Mouse (Mus musculus): ENCODE results near the gene Zmynd12. TPM values are rescaled to one million over a fixed set of nuclear protein-coding genes. Genes with fewer than 3 reads are reported as not detected.

Gene Zmynd12
- 0.14 and 0.31 TPM in 2 replicates for polyA plus RNA-seq (2015; fragmentation: Nextera tagmentation; extraction: Ambion mirVana)

GRCm38 (mm10) chr4:119422294-119422964 is at the start of gene Zmynd12, which contains the start of gene Ppcs:
Gene Zmynd12, plus strand, starts transcription at chr4:119422814.
Gene Ppcs, minus strand, starts transcription at chr4:119422420.
- peak within 1 kb of the TSS; percentile 90 for H3K4me2 ChIP-seq (ENCODE audit: low read depth, low read length)
- no peaks in the 10 kb centered on the region for H3K9me3 ChIP-seq (replicated peaks; ENCODE audit: control insufficient read depth, low read length)
- no peaks in the 10 kb centered on the region for H3K36me3 ChIP-seq (ENCODE audit: control insufficient read depth, insufficient read depth)
- peak within 1 kb of the TSS; percentile 89 for H3K27ac ChIP-seq (ENCODE audit: low read length)
- peak; percentile 91 for ATAC-seq (ENCODE audit: low read depth)
- WGBS (ENCODE audit: insufficient replicate concordance), result under 1% methylated on average over 51 of the region's 52 CpGs
- peak within 1 kb of the TSS; percentile 70 for H3K4me3 ChIP-seq (ENCODE audit: low read depth, low read length)
- H3K4me1 ChIP-seq (ENCODE audit: control insufficient read depth, low read depth, low read length), result peaks cover 45% of the 10 kb centered on the region
- no peaks in the 10 kb centered on the region for H3K27me3 ChIP-seq (ENCODE audit: control insufficient read depth, insufficient read depth, low read depth, low read length)
- peak within 1 kb of the TSS; percentile 81 for H3K9ac ChIP-seq (ENCODE audit: low read depth, low read length)

- Histone ChIP-seq H3K4me1 (ENCODE audit: control insufficient read depth, low read depth, low read length) (no peaks in the 10 kb centered on the region), H3K9ac (ENCODE audit: low read depth, low read length) (no peak overlapping the region), H3K4me2 (ENCODE audit: low read depth, low read length) (no peak overlapping the region), H3K27ac (ENCODE audit: low read length) (no peak overlapping the region), H3K36me3 (ENCODE audit: control insufficient read depth, insufficient read depth) (no peaks in the 10 kb centered on the region), H3K27me3 (ENCODE audit: control insufficient read depth, insufficient read depth, low read depth, low read length) (no peaks in the 10 kb centered on the region), H3K4me3 (ENCODE audit: low read depth, low read length) (no peak overlapping the region), H3K9me3 (replicated peaks; ENCODE audit: control insufficient read depth, low read length) (no peaks in the 10 kb centered on the region)
- no peak for ATAC-seq (ENCODE audit: low read depth)
- WGBS (ENCODE audit: insufficient replicate concordance), result 52% methylated on average over 7 of the region's 7 CpGs
These were observed 41.0 kb upstream of the Zmynd12 start for GRCm38 (mm10) chr4:119381471-119382190.

- Histone ChIP-seq H3K27ac (ENCODE audit: low read length) (no peak overlapping the region), H3K4me3 (ENCODE audit: low read depth, low read length) (no peak overlapping the region), H3K9ac (ENCODE audit: low read depth, low read length) (no peak overlapping the region), H3K9me3 (replicated peaks; ENCODE audit: control insufficient read depth, low read length) (no peaks in the 10 kb centered on the region), H3K4me2 (ENCODE audit: low read depth, low read length) (no peak overlapping the region), H3K4me1 (ENCODE audit: control insufficient read depth, low read depth, low read length) (no peaks in the 10 kb centered on the region), H3K36me3 (ENCODE audit: control insufficient read depth, insufficient read depth) (no peaks in the 10 kb centered on the region), H3K27me3 (ENCODE audit: control insufficient read depth, insufficient read depth, low read depth, low read length) (no peaks in the 10 kb centered on the region)
- ATAC-seq (ENCODE audit: low read depth), result no peak
- 53% methylated on average over 3 of the region's 3 CpGs for WGBS (ENCODE audit: insufficient replicate concordance)
These were observed 33.4 kb upstream of the Zmynd12 start for GRCm38 (mm10) chr4:119389184-119389583.

- no peaks in the 10 kb centered on the region for H3K36me3 ChIP-seq (ENCODE audit: control insufficient read depth, insufficient read depth)
- no peak for ATAC-seq (ENCODE audit: low read depth)
- H3K4me3 ChIP-seq (ENCODE audit: low read depth, low read length), result no peak overlapping the region
- H3K9ac ChIP-seq (ENCODE audit: low read depth, low read length), result no peak overlapping the region
- no peaks in the 10 kb centered on the region for H3K27me3 ChIP-seq (ENCODE audit: control insufficient read depth, insufficient read depth, low read depth, low read length)
- no peaks in the 10 kb centered on the region for H3K9me3 ChIP-seq (replicated peaks; ENCODE audit: control insufficient read depth, low read length)
- H3K27ac ChIP-seq (ENCODE audit: low read length), result no peak overlapping the region
- H3K4me1 ChIP-seq (ENCODE audit: control insufficient read depth, low read depth, low read length), result no peaks in the 10 kb centered on the region
- WGBS (ENCODE audit: insufficient replicate concordance), result 67% methylated on average over 1 of the region's 1 CpGs
- no peak overlapping the region for H3K4me2 ChIP-seq (ENCODE audit: low read depth, low read length)
These were observed 32.2 kb upstream of the Zmynd12 start for GRCm38 (mm10) chr4:119390369-119390768.

- no peak overlapping the region for H3K9ac ChIP-seq (ENCODE audit: low read depth, low read length)
- H3K36me3 ChIP-seq (ENCODE audit: control insufficient read depth, insufficient read depth), result no peaks in the 10 kb centered on the region
- WGBS (ENCODE audit: insufficient replicate concordance), result 65% methylated on average over 7 of the region's 7 CpGs
- H3K4me1 ChIP-seq (ENCODE audit: control insufficient read depth, low read depth, low read length), result no peaks in the 10 kb centered on the region
- H3K27ac ChIP-seq (ENCODE audit: low read length), result no peak overlapping the region
- H3K27me3 ChIP-seq (ENCODE audit: control insufficient read depth, insufficient read depth, low read depth, low read length), result no peaks in the 10 kb centered on the region
- no peak overlapping the region for H3K4me3 ChIP-seq (ENCODE audit: low read depth, low read length)
- 0 out of 2 replicates have a peak, but pooled peaks cover 3% of the 10 kb centered on the region for H3K9me3 ChIP-seq (replicated peaks; ENCODE audit: control insufficient read depth, low read length)
- no peak for ATAC-seq (ENCODE audit: low read depth)
- no peak overlapping the region for H3K4me2 ChIP-seq (ENCODE audit: low read depth, low read length)
These were observed 23.9 kb upstream of the Zmynd12 start for GRCm38 (mm10) chr4:119398751-119399150.

GRCm38 (mm10) chr4:119400896-119401295 is 21.7 kb upstream of the Zmynd12 start:
- no peaks in the 10 kb centered on the region for H3K27me3 ChIP-seq (ENCODE audit: control insufficient read depth, insufficient read depth, low read depth, low read length)

GRCm38 (mm10) chr4:119403431-119403830 is 19.2 kb upstream of the Zmynd12 start:
- H3K4me3 ChIP-seq (ENCODE audit: low read depth, low read length), result no peak overlapping the region
- ATAC-seq (ENCODE audit: low read depth), result no peak
- 71% methylated on average over 2 of the region's 2 CpGs for WGBS (ENCODE audit: insufficient replicate concordance)

More at GRCm38 (mm10) chr4:119400896-119401295, 21.7 kb upstream of the Zmynd12 start:
- ATAC-seq (ENCODE audit: low read depth), result no peak
- 47% methylated on average over 7 of the region's 7 CpGs for WGBS (ENCODE audit: insufficient replicate concordance)
- Histone ChIP-seq H3K36me3 (ENCODE audit: control insufficient read depth, insufficient read depth) (no peaks in the 10 kb centered on the region), H3K9me3 (replicated peaks; ENCODE audit: control insufficient read depth, low read length) (0 out of 2 replicates have a peak, but pooled peaks cover 3% of the 10 kb centered on the region), H3K27ac (ENCODE audit: low read length) (no peak overlapping the region), H3K4me1 (ENCODE audit: control insufficient read depth, low read depth, low read length) (no peaks in the 10 kb centered on the region), H3K9ac (ENCODE audit: low read depth, low read length) (no peak overlapping the region), H3K4me3 (ENCODE audit: low read depth, low read length) (no peak overlapping the region), H3K4me2 (ENCODE audit: low read depth, low read length) (no peak overlapping the region)

GRCm38 (mm10) chr4:119411877-119412650 is 10.6 kb upstream of the Zmynd12 start:
- ATAC-seq (ENCODE audit: low read depth), result no peak
- H3K4me2 ChIP-seq (ENCODE audit: low read depth, low read length), result no peak overlapping the region
- no peak overlapping the region for H3K9ac ChIP-seq (ENCODE audit: low read depth, low read length)
- H3K4me3 ChIP-seq (ENCODE audit: low read depth, low read length), result no peak overlapping the region
- 0 out of 2 replicates have a peak, but pooled peaks cover 2% of the 10 kb centered on the region for H3K9me3 ChIP-seq (replicated peaks; ENCODE audit: control insufficient read depth, low read length)
- H3K36me3 ChIP-seq (ENCODE audit: control insufficient read depth, insufficient read depth), result no peaks in the 10 kb centered on the region
- H3K27ac ChIP-seq (ENCODE audit: low read length), result no peak overlapping the region
- no peaks in the 10 kb centered on the region for H3K4me1 ChIP-seq (ENCODE audit: control insufficient read depth, low read depth, low read length)
- WGBS (ENCODE audit: insufficient replicate concordance), result 59% methylated on average over 12 of the region's 12 CpGs
- H3K27me3 ChIP-seq (ENCODE audit: control insufficient read depth, insufficient read depth, low read depth, low read length), result peaks cover 12% of the 10 kb centered on the region

More at GRCm38 (mm10) chr4:119403431-119403830, 19.2 kb upstream of the Zmynd12 start:
- no peaks in the 10 kb centered on the region for H3K36me3 ChIP-seq (ENCODE audit: control insufficient read depth, insufficient read depth)
- no peak overlapping the region for H3K9ac ChIP-seq (ENCODE audit: low read depth, low read length)
- no peaks in the 10 kb centered on the region for H3K4me1 ChIP-seq (ENCODE audit: control insufficient read depth, low read depth, low read length)
- H3K27ac ChIP-seq (ENCODE audit: low read length), result no peak overlapping the region
- no peak overlapping the region for H3K4me2 ChIP-seq (ENCODE audit: low read depth, low read length)
- H3K27me3 ChIP-seq (ENCODE audit: control insufficient read depth, insufficient read depth, low read depth, low read length), result no peaks in the 10 kb centered on the region
- H3K9me3 ChIP-seq (replicated peaks; ENCODE audit: control insufficient read depth, low read length), result 0 out of 2 replicates have a peak, but pooled peaks cover 5% of the 10 kb centered on the region
